Mouse (Mus musculus) intestine, postnatal 0 days (tissue): ENCODE measurements around the gene Lamtor2. TPM values are rescaled to one million over a fixed set of nuclear protein-coding genes. Genes with fewer than 3 reads are reported as not detected.

Experiments used
- ATAC-seq: fragments of 200-750 bp; cut with Nextera tagmentation; 2 replicates; pipeline ENCODE4 v1.8.0; 2017; ENCODE audit warnings: mild to moderate bottlenecking, moderate TSS enrichment, moderate library complexity
- H3K27ac ChIP-seq: fragments of 300-500 bp; sonication (generic); 2 replicates; pipeline ENCODE4 v1.5.1; 2014; ENCODE audit warnings: mild to moderate bottlenecking, low read depth, low read length, moderate library complexity
- H3K27me3 ChIP-seq: fragments of 300-500 bp; sonication (generic); replicated peaks from 2 replicates; pipeline ENCODE4 v1.6.1; 2014; ENCODE audit warnings: low read length, mixed read lengths; ENCODE audit not compliant: control insufficient read depth, insufficient read depth
- H3K36me3 ChIP-seq: fragments of 300-500 bp; sonication (generic); 2 replicates; pipeline ENCODE4 v1.6.1; 2014; ENCODE audit warnings: mild to moderate bottlenecking, moderate library complexity; ENCODE audit not compliant: control insufficient read depth, insufficient read depth
- H3K4me1 ChIP-seq: fragments of 300-500 bp; sonication (generic); replicated peaks from 2 replicates; pipeline ENCODE4 v1.6.1; 2014; ENCODE audit warnings: antibody characterized with exemption, low read length, mixed read lengths; ENCODE audit not compliant: control insufficient read depth, insufficient read depth
- H3K4me2 ChIP-seq: fragments of 300-500 bp; sonication (generic); replicated peaks from 2 replicates; pipeline ENCODE4 v1.6.1; 2014; ENCODE audit warnings: low read depth, mild to moderate bottlenecking, moderate library complexity
- H3K4me3 ChIP-seq: fragments of 300-500 bp; sonication (generic); 2 replicates; pipeline ENCODE4 v1.5.1; 2014; ENCODE audit warnings: low read depth, low read length
- H3K9ac ChIP-seq: fragments of 300-500 bp; sonication (generic); 2 replicates; pipeline ENCODE4 v1.6.1; 2014; ENCODE audit warnings: mild to moderate bottlenecking, low read depth, low read length
- H3K9me3 ChIP-seq: fragments of 300-500 bp; sonication (generic); 2 replicates; pipeline ENCODE4 v1.6.1; 2016; ENCODE audit warnings: mixed run types; ENCODE audit not compliant: control insufficient read depth
- CTCF ChIP-seq: sonication (generic); IDR thresholded peaks from 2 replicates; pipeline ENCODE4 v1.5.1; 2016; ENCODE audit warnings: low read depth, mild to moderate bottlenecking, control low read depth, antibody characterized with exemption, moderate library complexity
- WGBS: fragments of 180-500 bp; shearing (Covaris S2); extraction: QIAGEN DNeasy Blood & Tissue Kit; methylation state at CpG from one replicate; pipeline ENCODE4 v1.1.7; 2014; 5-methylcytosine and 5-hydroxymethylcytosine counted together
- polyA plus RNA-seq: library from polyadenylated mRNA; unstranded; fragments of >200 nt; fragmentation: Nextera tagmentation; extraction: Ambion mirVana; gene quantifications from 2 replicates; pipeline ENCODE4 v1.2.1, GENCODE M21; 2015

Lamtor2 gene
- polyA plus RNA-seq, 1 experiment from 2014 or later: 171 TPM

- Histone ChIP-seq H3K36me3 (peaks cover 26% of the 10 kb centered on the region), H3K27ac (no peak overlapping the region), H3K4me3 (no peak overlapping the region), H3K4me2 (no peak overlapping the region), H3K27me3 (no peaks in the 10 kb centered on the region), H3K9me3 (no peaks in the 10 kb centered on the region), H3K9ac (no peak overlapping the region), H3K4me1 (no peaks in the 10 kb centered on the region; the same call in 1 of the 2 replicates)
- no peak for TF ChIP-seq CTCF
- 72% methylated on average over 7 of the region's 7 CpGs for WGBS
- ATAC-seq: no peak
Observed at GRCm38 (mm10) chr3:88541622-88542401, 11.1 kb downstream of the Lamtor2 start.

GRCm38 (mm10) chr3:88540085-88540484 lies 12.8 kb downstream of the Lamtor2 start:
- Histone ChIP-seq H3K4me2 (no peak overlapping the region), H3K4me3 (no peak overlapping the region), H3K4me1 (no peaks in the 10 kb centered on the region; the same call in 1 of the 2 replicates), H3K9ac (no peak overlapping the region), H3K36me3 (peaks cover 26% of the 10 kb centered on the region), H3K27me3 (no peaks in the 10 kb centered on the region), H3K9me3 (no peaks in the 10 kb centered on the region), H3K27ac (peak overlapping the region; percentile 50; the same call in 1 of the 2 replicates)
- no peak for TF ChIP-seq CTCF
- WGBS: 68% methylated on average over 5 of the region's 5 CpGs
- no peak for ATAC-seq

GRCm38 (mm10) chr3:88539397-88539796 lies 13.5 kb downstream of the Lamtor2 start:
- H3K4me3 ChIP-seq: no peak overlapping the region
- H3K4me2 ChIP-seq: no peak overlapping the region
- peaks cover 26% of the 10 kb centered on the region for H3K36me3 ChIP-seq
- no peaks in the 10 kb centered on the region for H3K9me3 ChIP-seq
- H3K9ac ChIP-seq: no peak overlapping the region
- H3K4me1 ChIP-seq: no peaks in the 10 kb centered on the region; the same call in 1 of the 2 replicates
- no peak overlapping the region for H3K27ac ChIP-seq
- WGBS: 48% methylated on average over 3 of the region's 3 CpGs
- no peak for ATAC-seq
- H3K27me3 ChIP-seq: no peaks in the 10 kb centered on the region
- TF ChIP-seq CTCF: no peak

- Histone ChIP-seq H3K4me1 (no peaks in the 10 kb centered on the region; the same call in 1 of the 2 replicates), H3K36me3 (peaks cover 26% of the 10 kb centered on the region), H3K9ac (no peak overlapping the region), H3K4me3 (no peak overlapping the region), H3K27ac (no peak overlapping the region), H3K27me3 (no peaks in the 10 kb centered on the region), H3K4me2 (no peak overlapping the region), H3K9me3 (no peaks in the 10 kb centered on the region)
- 69% methylated on average over 9 of the region's 9 CpGs for WGBS
- no peak for ATAC-seq
- TF ChIP-seq CTCF: no peak
Observed at GRCm38 (mm10) chr3:88538271-88539145, 14.4 kb downstream of the Lamtor2 start.

GRCm38 (mm10) chr3:88537146-88537545 lies 15.7 kb downstream of the Lamtor2 start:
- H3K4me3 ChIP-seq: peak overlapping the region; percentile 38; the same call in 1 of the 2 replicates
- TF ChIP-seq CTCF: no peak
- WGBS: 79% methylated on average over 6 of the region's 6 CpGs
- peak overlapping the region; percentile 78 for H3K4me2 ChIP-seq
- H3K9me3 ChIP-seq: no peaks in the 10 kb centered on the region
- H3K27me3 ChIP-seq: no peaks in the 10 kb centered on the region
- peak overlapping the region; percentile 60; the same call in 1 of the 2 replicates for H3K27ac ChIP-seq
- ATAC-seq: no peak
- H3K4me1 ChIP-seq: peaks cover 3% of the 10 kb centered on the region; the same call in 1 of the 2 replicates
- peaks cover 20% of the 10 kb centered on the region for H3K36me3 ChIP-seq
- peak overlapping the region; percentile 46; the same call in 1 of the 2 replicates for H3K9ac ChIP-seq
